Mouse (Mus musculus): ENCODE data around the gene Tmem160. TPM values are rescaled to one million over a fixed set of nuclear protein-coding genes. Genes with fewer than 3 reads are reported as not detected.

The Tmem160 gene
- polyA plus RNA-seq, 1 experiment from 2014 or later, result 87.9 TPM

DNA sequence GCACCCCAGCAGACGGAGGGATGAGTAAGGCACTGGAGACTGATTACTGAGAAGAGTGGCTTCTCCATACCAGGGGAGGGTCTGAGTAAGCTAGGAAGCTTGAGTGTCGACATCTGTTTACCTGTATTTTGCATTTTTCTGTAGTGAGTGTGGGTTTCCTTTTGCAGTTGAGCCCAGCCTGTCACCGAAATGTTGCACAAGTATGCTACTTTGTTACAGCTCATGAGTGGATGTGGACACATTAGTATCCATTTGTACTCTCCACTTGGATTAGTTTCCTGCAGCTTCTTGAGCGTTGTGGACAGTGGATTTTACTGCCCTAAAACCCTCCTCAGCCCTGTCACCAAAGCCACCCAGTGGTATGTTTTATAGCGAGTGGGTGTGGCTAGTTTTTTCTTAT, 33.9 kb upstream of the Tmem160 start:
- Histone ChIP-seq H3K27ac (ENCODE audit: low read length) (no peak overlapping the region), H3K9ac (replicated peaks; ENCODE audit: low read depth) (no peak overlapping the region), H3K4me1 (ENCODE audit: insufficient read depth, low read depth, low read length) (peaks cover 8% of the 10 kb centered on the region; the same call in 1 of the 2 replicates), H3K27me3 (replicated peaks; ENCODE audit: insufficient read depth, low read length) (no peaks in the 10 kb centered on the region), H3K4me3 (ENCODE audit: low read depth, low read length) (no peak overlapping the region), H3K36me3 (ENCODE audit: insufficient read depth, low read length) (peaks cover 24% of the 10 kb centered on the region), H3K9me3 (ENCODE audit: low read length) (no peaks in the 10 kb centered on the region), H3K4me2 (replicated peaks; ENCODE audit: low read depth, low read length) (no peak overlapping the region)
- TF ChIP-seq EP300 (IDR thresholded peaks at IDR 0.05) (0 out of 2 replicates have a peak, but pooled peaks have one; percentile 20), CTCF (IDR thresholded peaks at IDR 0.05) (peak; percentile 40)
- 75% methylated on average over 5 of the region's 5 CpGs for WGBS
- peak; percentile 46 for DNase-seq (ENCODE audit: low spot score)
- ATAC-seq, result no peak

- H3K27me3 ChIP-seq (replicated peaks; ENCODE audit: insufficient read depth, low read length), result no peaks in the 10 kb centered on the region
- WGBS, result 90% methylated on average over 8 of the region's 8 CpGs
- H3K9ac ChIP-seq (replicated peaks; ENCODE audit: low read depth), result no peak overlapping the region
- no peaks in the 10 kb centered on the region for H3K9me3 ChIP-seq (ENCODE audit: low read length)
- no peak overlapping the region for H3K4me3 ChIP-seq (ENCODE audit: low read depth, low read length)
- ATAC-seq (no peak), DNase-seq (ENCODE audit: low spot score) (no peak)
- H3K36me3 ChIP-seq (ENCODE audit: insufficient read depth, low read length), result peaks cover 42% of the 10 kb centered on the region
- no peak overlapping the region for H3K4me2 ChIP-seq (replicated peaks; ENCODE audit: low read depth, low read length)
- peaks cover 8% of the 10 kb centered on the region; the same call in 1 of the 2 replicates for H3K4me1 ChIP-seq (ENCODE audit: insufficient read depth, low read depth, low read length)
- H3K27ac ChIP-seq (ENCODE audit: low read length), result no peak overlapping the region
- TF ChIP-seq CTCF (IDR thresholded peaks at IDR 0.05) (no peak), EP300 (IDR thresholded peaks at IDR 0.05) (no peak)
These were observed 32.0 kb upstream of the Tmem160 start for GRCm38 (mm10) chr7:16420493-16421118.

GRCm38 (mm10) chr7:16422222-16422856, 30.2 kb upstream of the Tmem160 start:
- Histone ChIP-seq H3K27ac (ENCODE audit: low read length) (no peak overlapping the region), H3K4me1 (ENCODE audit: insufficient read depth, low read depth, low read length) (no peaks in the 10 kb centered on the region), H3K36me3 (ENCODE audit: insufficient read depth, low read length) (peaks cover 53% of the 10 kb centered on the region), H3K27me3 (replicated peaks; ENCODE audit: insufficient read depth, low read length) (no peaks in the 10 kb centered on the region), H3K4me3 (ENCODE audit: low read depth, low read length) (no peak overlapping the region), H3K9me3 (ENCODE audit: low read length) (no peaks in the 10 kb centered on the region), H3K9ac (replicated peaks; ENCODE audit: low read depth) (no peak overlapping the region), H3K4me2 (replicated peaks; ENCODE audit: low read depth, low read length) (no peak overlapping the region)
- WGBS, result 83% methylated on average over 18 of the region's 18 CpGs
- TF ChIP-seq EP300 (IDR thresholded peaks at IDR 0.05) (no peak), CTCF (IDR thresholded peaks at IDR 0.05) (no peak)
- ATAC-seq (no peak), DNase-seq (ENCODE audit: low spot score) (no peak)

DNA sequence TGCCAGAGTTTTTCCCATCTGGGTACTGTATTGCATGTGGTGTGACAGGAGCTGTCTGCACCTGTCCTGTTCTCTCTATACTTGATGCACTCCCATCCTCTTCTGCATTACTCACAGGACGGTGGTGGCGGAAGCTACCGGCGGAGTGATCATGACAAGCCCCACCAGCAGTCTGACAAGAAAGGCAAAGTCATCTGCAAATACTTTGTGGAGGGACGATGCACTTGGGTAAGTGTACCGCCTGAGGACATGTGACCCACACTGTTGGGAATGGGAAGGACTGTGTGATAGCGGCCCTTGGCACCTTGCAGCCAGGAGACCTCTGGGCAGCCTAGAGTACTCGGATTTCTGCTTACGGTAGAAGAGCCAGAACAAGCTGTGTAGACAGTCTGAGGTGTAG, 28.8 kb upstream of the Tmem160 start:
- TF ChIP-seq EP300 (IDR thresholded peaks at IDR 0.05) (no peak), CTCF (IDR thresholded peaks at IDR 0.05) (no peak)
- no peaks in the 10 kb centered on the region for H3K9me3 ChIP-seq (ENCODE audit: low read length)
- H3K9ac ChIP-seq (replicated peaks; ENCODE audit: low read depth), result no peak overlapping the region
- H3K4me3 ChIP-seq (ENCODE audit: low read depth, low read length), result no peak overlapping the region
- H3K4me2 ChIP-seq (replicated peaks; ENCODE audit: low read depth, low read length), result no peak overlapping the region
- DNase-seq (ENCODE audit: low spot score) (no peak), ATAC-seq (no peak)
- H3K27me3 ChIP-seq (replicated peaks; ENCODE audit: insufficient read depth, low read length), result no peaks in the 10 kb centered on the region
- peaks cover 66% of the 10 kb centered on the region for H3K36me3 ChIP-seq (ENCODE audit: insufficient read depth, low read length)
- WGBS, result 91% methylated on average over 9 of the region's 9 CpGs
- H3K27ac ChIP-seq (ENCODE audit: low read length), result no peak overlapping the region
- H3K4me1 ChIP-seq (ENCODE audit: insufficient read depth, low read depth, low read length), result no peaks in the 10 kb centered on the region

GRCm38 (mm10) chr7:16425721-16426120, 26.9 kb upstream of the Tmem160 start:
- Histone ChIP-seq H3K9ac (replicated peaks; ENCODE audit: low read depth) (no peak overlapping the region), H3K4me3 (ENCODE audit: low read depth, low read length) (no peak overlapping the region), H3K4me1 (ENCODE audit: insufficient read depth, low read depth, low read length) (no peaks in the 10 kb centered on the region), H3K27ac (ENCODE audit: low read length) (no peak overlapping the region), H3K4me2 (replicated peaks; ENCODE audit: low read depth, low read length) (no peak overlapping the region), H3K27me3 (replicated peaks; ENCODE audit: insufficient read depth, low read length) (no peaks in the 10 kb centered on the region), H3K9me3 (ENCODE audit: low read length) (no peaks in the 10 kb centered on the region), H3K36me3 (ENCODE audit: insufficient read depth, low read length) (peaks cover 80% of the 10 kb centered on the region)
- DNase-seq (ENCODE audit: low spot score) (no peak), ATAC-seq (peak; percentile 6; the same call in 1 of the 2 replicates)
- 88% methylated on average over 10 of the region's 10 CpGs for WGBS
- TF ChIP-seq CTCF (IDR thresholded peaks at IDR 0.05) (no peak), EP300 (IDR thresholded peaks at IDR 0.05) (no peak)

DNA sequence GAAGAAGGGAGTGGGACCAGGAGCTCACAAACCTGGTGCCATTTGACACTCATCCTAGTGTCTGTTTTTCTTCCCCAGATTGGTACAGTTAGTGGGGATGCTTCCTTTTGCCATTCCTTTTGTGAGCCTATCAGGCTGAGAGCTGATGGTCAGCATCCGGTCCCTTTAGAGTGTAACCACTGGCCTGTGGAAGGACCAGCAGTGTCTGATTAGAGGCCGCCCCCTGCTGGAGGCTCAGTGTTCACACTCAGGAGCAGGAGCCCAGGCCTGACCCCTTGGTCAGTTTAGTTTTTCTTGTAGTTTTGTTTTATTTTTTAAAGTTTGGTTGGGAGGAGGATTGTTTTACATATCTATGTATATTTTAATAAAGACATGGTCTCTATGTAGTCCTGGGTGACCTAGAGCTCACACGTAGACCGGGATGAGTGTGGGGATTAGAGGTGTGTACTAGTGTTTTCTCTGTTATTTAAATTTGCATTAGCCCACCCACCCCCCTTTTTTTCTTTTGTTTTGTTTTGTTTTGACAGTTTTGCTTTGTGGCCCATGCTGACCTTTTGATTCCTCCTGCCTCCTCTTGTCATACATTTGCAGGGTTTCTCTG, 26.4 kb upstream of the Tmem160 start:
- Histone ChIP-seq H3K4me2 (replicated peaks; ENCODE audit: low read depth, low read length) (no peak overlapping the region), H3K27me3 (replicated peaks; ENCODE audit: insufficient read depth, low read length) (no peaks in the 10 kb centered on the region), H3K36me3 (ENCODE audit: insufficient read depth, low read length) (peaks cover 78% of the 10 kb centered on the region), H3K4me3 (ENCODE audit: low read depth, low read length) (no peak overlapping the region), H3K9ac (replicated peaks; ENCODE audit: low read depth) (no peak overlapping the region), H3K9me3 (ENCODE audit: low read length) (no peaks in the 10 kb centered on the region), H3K27ac (ENCODE audit: low read length) (no peak overlapping the region), H3K4me1 (ENCODE audit: insufficient read depth, low read depth, low read length) (no peaks in the 10 kb centered on the region)
- 55% methylated on average over 4 of the region's 4 CpGs for WGBS
- TF ChIP-seq EP300 (IDR thresholded peaks at IDR 0.05) (0 out of 2 replicates have a peak, but pooled peaks have one; percentile 13), CTCF (IDR thresholded peaks at IDR 0.05) (peak; percentile 95)
- ATAC-seq, result peak; percentile 95
- peak; percentile 91 for DNase-seq (ENCODE audit: low spot score)

Measured in lung, postnatal 0 days (tissue).